Comparison of ENCODE assay signal across 10 mouse cellular contexts in the genomic region with DNA sequence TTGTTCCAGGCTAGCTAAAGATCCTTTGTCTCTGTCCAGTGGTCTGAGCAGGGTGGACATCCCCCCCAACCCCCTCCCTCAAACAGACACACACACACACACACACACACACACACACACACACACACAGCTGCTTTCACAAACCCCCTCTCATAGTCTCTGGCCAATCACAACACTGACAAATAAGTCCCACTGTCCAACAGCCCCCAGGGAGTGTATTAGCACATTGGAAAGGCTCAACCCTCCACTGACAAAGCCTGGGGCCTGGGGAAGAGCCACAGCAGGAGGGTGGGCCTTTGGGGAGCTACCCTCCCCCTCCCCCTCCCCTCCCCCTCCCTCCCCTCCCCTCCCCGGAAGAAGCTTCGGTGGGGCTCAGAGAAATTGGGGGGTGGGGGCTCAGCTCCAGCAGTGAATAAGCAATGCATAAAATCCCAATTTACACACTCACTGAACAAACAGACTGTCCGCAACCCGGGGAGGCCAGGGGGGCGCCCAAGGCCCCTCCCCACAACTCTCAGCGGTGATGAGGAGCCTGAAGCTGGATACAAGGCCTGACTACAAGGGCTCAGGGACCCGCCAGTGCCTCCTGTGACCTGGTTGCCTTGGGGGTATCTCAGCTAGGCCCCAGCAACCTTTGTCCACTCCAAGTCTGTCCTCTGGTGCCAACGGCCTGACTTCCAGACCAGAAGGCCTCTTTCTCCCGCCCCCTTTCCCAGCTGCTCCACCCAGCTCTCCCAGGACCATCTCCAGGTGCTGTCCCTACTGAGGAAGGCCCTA. TPM values are rescaled to one million over a fixed set of nuclear protein-coding genes. Genes with fewer than 3 reads are reported as not detected.
DNase-seq lines count a peak whose midpoint lies in the region; ATAC-seq and TF ChIP-seq lines count a peak whose summit lies in the region.
"Had no signal": no experiment of that assay in that cellular context is flagged by ENCODE, and none has a peak within 500 bp of the region (broad histone marks: within the 10 kb centered on the region; RNA-seq: fewer than 3 reads in every experiment).

No protein-coding gene starts in this region.

- peak; percentile 11; the same call in 1 of the 2 replicates for ATAC-seq in hindbrain, postnatal 0 days
- peak; percentile 70 for ATAC-seq in midbrain, embryonic 12.5 days (ENCODE audit: low FRiP score, low read depth)

- H3K9ac ChIP-seq in heart, adult 2 months (ENCODE audit: low read depth, low read length) = 0 out of 2 replicates have a peak overlapping the region, but pooled peaks have one; percentile 15
- H3K9ac ChIP-seq in hindbrain, postnatal 0 days (replicated peaks; ENCODE audit: low read length) = no peak overlapping the region
- no peak overlapping the region; the same call in 1 of the 2 replicates for H3K9ac ChIP-seq in midbrain, embryonic 12.5 days (replicated peaks)

- no peaks in the 10 kb centered on the region for H3K9me3 ChIP-seq in hindbrain, postnatal 0 days (ENCODE audit: low read length)
- no peaks in the 10 kb centered on the region for H3K9me3 ChIP-seq in midbrain, embryonic 12.5 days

- H3K27me3 ChIP-seq in heart, adult 2 months (ENCODE audit: control insufficient read depth, insufficient read depth, low read length) = no peaks in the 10 kb centered on the region
- H3K27me3 ChIP-seq in hindbrain, postnatal 0 days (ENCODE audit: insufficient read depth, low read length) = no peaks in the 10 kb centered on the region
- peaks cover 16% of the 10 kb centered on the region; the same call in 1 of the 2 replicates for H3K27me3 ChIP-seq in midbrain, embryonic 12.5 days
- H3K27me3 ChIP-seq in thymus, adult 2 months (ENCODE audit: control insufficient read depth, insufficient read depth, low read length) = no peaks in the 10 kb centered on the region

- TF ChIP-seq EP300 in heart, adult 2 months (IDR thresholded peaks at IDR 0.05; ENCODE audit: insufficient read depth, low read depth, low read length) = no peak

- H3K4me3 ChIP-seq in heart, adult 2 months = no peak overlapping the region
- H3K4me3 ChIP-seq in hindbrain, postnatal 0 days (ENCODE audit: low read length) = no peak overlapping the region
- H3K4me3 ChIP-seq in midbrain, embryonic 12.5 days = no peak overlapping the region
- H3K4me3 ChIP-seq in thymus, adult 2 months (ENCODE audit: control insufficient read depth, insufficient read depth, low read length) = no peak overlapping the region

- H3K79me2 ChIP-seq in heart, adult 2 months (replicated peaks; ENCODE audit: control insufficient read depth, insufficient read depth, low read length) = no peaks in the 10 kb centered on the region

- whole genome bisulfite sequencing in heart, adult 2 months = 49% methylated on average over 7 of the region's 9 CpGs
- 21% methylated on average over 7 of the region's 9 CpGs for WGBS in hindbrain, postnatal 0 days
- WGBS in midbrain, embryonic 12.5 days = 0% methylated on average over 6 of the region's 9 CpGs
- 77% methylated on average over 8 of the region's 9 CpGs for WGBS in thymus, adult 2 months

- TF ChIP-seq CTCF in heart, adult 2 months (IDR thresholded peaks at IDR 0.05) = no peak
- no peak for TF ChIP-seq CTCF in hindbrain, postnatal 0 days (IDR thresholded peaks at IDR 0.05; ENCODE audit: low read depth)
- no peak for TF ChIP-seq CTCF in thymus, adult 2 months (IDR thresholded peaks at IDR 0.05; ENCODE audit: borderline replicate concordance, control insufficient read depth, extremely low read depth, insufficient read depth, low read length, poor library complexity)

- DNase-seq in heart, adult 2 months = no peak
- no peak for DNase-seq in heart, adult 11 months
- peak; percentile 65 for DNase-seq in embryo, embryonic 10.5 days (ENCODE audit: low spot score)
- DNase-seq in hindbrain, postnatal 0 days (ENCODE audit: low spot score) = no peak
- no peak for DNase-seq in frontal cortex, adult 2 months (ENCODE audit: extremely low spot score in 1 of 2, low spot score in 1 of 2)
- no peak for DNase-seq in urinary bladder, postnatal 36 days (ENCODE audit: low spot score in 2 of 2)
- no peak for DNase-seq in thymus, adult 2 months

- no peak overlapping the region for H3K4me2 ChIP-seq in hindbrain, postnatal 0 days (ENCODE audit: low read depth, low read length)
- H3K4me2 ChIP-seq in midbrain, embryonic 12.5 days (replicated peaks) = peak overlapping the region; percentile 29

- intact Hi-C loops in heart, adult 2 months (cut with DNase I) = no loop called here

- no peak for TF ChIP-seq POLR2A in heart, adult 2 months (IDR thresholded peaks at IDR 0.05; ENCODE audit: insufficient read depth, low read depth, low read length)
- no peak for TF ChIP-seq POLR2A in thymus, adult 2 months (IDR thresholded peaks at IDR 0.05; ENCODE audit: control insufficient read depth, extremely low read depth, insufficient read depth, low read length, poor library complexity)

- no peak overlapping the region; the same call in 1 of the 2 replicates for H3K27ac ChIP-seq in heart, adult 2 months
- H3K27ac ChIP-seq in hindbrain, postnatal 0 days = no peak overlapping the region
- H3K27ac ChIP-seq in midbrain, embryonic 12.5 days (replicated peaks) = peak overlapping the region; percentile 84
- H3K27ac ChIP-seq in thymus, adult 2 months (ENCODE audit: control insufficient read depth, insufficient read depth, low read length) = no peak overlapping the region

- H3K4me1 ChIP-seq in heart, adult 2 months (ENCODE audit: control insufficient read depth, insufficient read depth, low read length) = peaks cover 22% of the 10 kb centered on the region
- H3K4me1 ChIP-seq in hindbrain, postnatal 0 days (ENCODE audit: insufficient read depth, low read length) = peaks cover 15% of the 10 kb centered on the region; the same call in 1 of the 2 replicates
- peaks cover 80% of the 10 kb centered on the region for H3K4me1 ChIP-seq in midbrain, embryonic 12.5 days
- no peaks in the 10 kb centered on the region for H3K4me1 ChIP-seq in thymus, adult 2 months (replicated peaks; ENCODE audit: control insufficient read depth, insufficient read depth, low read length)

- H3K36me3 ChIP-seq in heart, adult 2 months (ENCODE audit: control insufficient read depth, insufficient read depth, low read length) = no peaks in the 10 kb centered on the region
- no peaks in the 10 kb centered on the region for H3K36me3 ChIP-seq in hindbrain, postnatal 0 days (ENCODE audit: insufficient read depth, low read length)
- H3K36me3 ChIP-seq in midbrain, embryonic 12.5 days = no peaks in the 10 kb centered on the region
- no peaks in the 10 kb centered on the region for H3K36me3 ChIP-seq in thymus, adult 2 months (ENCODE audit: control insufficient read depth, insufficient read depth, low read length)

RNA-seq across cellular contexts. Expression of a gene that starts 11.3 kb away (rescaled TPM):
- total RNA-seq in heart, adult 2 months (2021) = 1 to 10 TPM in 1 of 2 experiments, under 1 TPM in 1; 0.86 to 1.3 TPM
- polyA plus RNA-seq in heart, adult 2 months (2012; rRNA removed) = 1.6 and 1.9 TPM in 2 replicates
- 2.3 and 4.0 TPM in 2 replicates for total RNA-seq in hindbrain, postnatal 0 days (2014; rRNA removed)
- 0.10 and 0.11 TPM in 2 replicates for polyA plus RNA-seq in hindbrain, postnatal 0 days (2015; fragmentation: Nextera tagmentation; extraction: Ambion mirVana)
- polyA plus RNA-seq in midbrain, embryonic 12.5 days (2016; fragmentation: Nextera tagmentation; extraction: Ambion mirVana) = 0.34 and 0.37 TPM in 2 replicates
- 1.2 and 1.3 TPM in 2 replicates for polyA plus RNA-seq in frontal cortex, adult 2 months (2012; rRNA removed)
- 0.86 and 1.4 TPM in 2 replicates for polyA plus RNA-seq in thymus, adult 2 months (2012; rRNA removed)

RNA-seq across cellular contexts. Expression of a gene that starts 19.9 kb away (rescaled TPM):
- total RNA-seq in heart, adult 2 months (2021) = not detected
- not detected in 2 replicates for polyA plus RNA-seq in heart, adult 2 months (2012; rRNA removed)
- not detected in 2 replicates for total RNA-seq in hindbrain, postnatal 0 days (2014; rRNA removed)
- not detected in 2 replicates for polyA plus RNA-seq in hindbrain, postnatal 0 days (2015; fragmentation: Nextera tagmentation; extraction: Ambion mirVana)
- polyA plus RNA-seq in midbrain, embryonic 12.5 days (2016; fragmentation: Nextera tagmentation; extraction: Ambion mirVana) = not detected in 2 replicates
- not detected in 2 replicates for polyA plus RNA-seq in frontal cortex, adult 2 months (2012; rRNA removed)
- polyA plus RNA-seq in thymus, adult 2 months (2012; rRNA removed) = not detected in 2 replicates
- total RNA-seq: liver, adult 2 months had no signal
- polyA plus RNA-seq: C2C12; liver, adult 2 months had no signal

RNA-seq across cellular contexts. Expression of a gene that starts 48.4 kb away (rescaled TPM):
- not detected for total RNA-seq in heart, adult 2 months (2021)
- not detected in 2 replicates for polyA plus RNA-seq in heart, adult 2 months (2012; rRNA removed)
- total RNA-seq in hindbrain, postnatal 0 days (2014; rRNA removed) = not detected in 2 replicates
- not detected in 2 replicates for polyA plus RNA-seq in hindbrain, postnatal 0 days (2015; fragmentation: Nextera tagmentation; extraction: Ambion mirVana)
- not detected in 2 replicates for polyA plus RNA-seq in midbrain, embryonic 12.5 days (2016; fragmentation: Nextera tagmentation; extraction: Ambion mirVana)
- polyA plus RNA-seq in frontal cortex, adult 2 months (2012; rRNA removed) = not detected in 2 replicates
- not detected in 2 replicates for polyA plus RNA-seq in thymus, adult 2 months (2012; rRNA removed)
- total RNA-seq: liver, adult 2 months had no signal
- polyA plus RNA-seq: C2C12; liver, adult 2 months had no signal
